Mouse (Mus musculus): Measurements from ENCODE around the gene Ctbp2.

- TF ChIP-seq GATA1 (IDR thresholded peaks at IDR 0.05; ENCODE audit: borderline replicate concordance, low read length) (no peak), FLI1 (IDR thresholded peaks at IDR 0.05; ENCODE audit: low read length) (no peak)
Observed at GRCm38 (mm10) chr7:133067321-133067841, 56.8 kb downstream of the Ctbp2 start.

All from megakaryocyte, embryonic 14.5 days (primary cell).